Mouse (Mus musculus) cortical plate, adult 2 months (tissue): ENCODE measurements around the gene Fam241b.

Experiments used
- CTCF ChIP-seq: fragments of 200-500 bp; IDR thresholded peaks from 2 replicates; pipeline ENCODE4 v1.5.1; 2011; ENCODE audit warnings: mild to moderate bottlenecking, control low read depth, low read length; ENCODE audit not compliant: insufficient read depth; ENCODE audit errors: extremely low read depth
- POLR2A ChIP-seq: fragments of 200-500 bp; IDR thresholded peaks from 2 replicates; pipeline ENCODE4 v1.6.1; 2011; ENCODE audit warnings: mild to moderate bottlenecking, low read length, control low read depth; ENCODE audit not compliant: insufficient read depth; ENCODE audit errors: extremely low read depth

GRCm38 (mm10) chr10:62190821-62191220 lies 47.1 kb upstream of the Fam241b start:
- no peak for TF ChIP-seq POLR2A
- TF ChIP-seq CTCF: no peak
